Mouse (Mus musculus): ENCODE results near the gene Pex1. TPM values are rescaled to one million over a fixed set of nuclear protein-coding genes. Genes with fewer than 3 reads are reported as not detected.
"Not testable (repeated sequence)": the region's sequence is repeated elsewhere in the genome, so short reads cannot be mapped to it uniquely, and the experiment has no call there.

Gene Pex1
- total RNA-seq, 1 experiment from 2014 or later: 17.7 TPM

DNA sequence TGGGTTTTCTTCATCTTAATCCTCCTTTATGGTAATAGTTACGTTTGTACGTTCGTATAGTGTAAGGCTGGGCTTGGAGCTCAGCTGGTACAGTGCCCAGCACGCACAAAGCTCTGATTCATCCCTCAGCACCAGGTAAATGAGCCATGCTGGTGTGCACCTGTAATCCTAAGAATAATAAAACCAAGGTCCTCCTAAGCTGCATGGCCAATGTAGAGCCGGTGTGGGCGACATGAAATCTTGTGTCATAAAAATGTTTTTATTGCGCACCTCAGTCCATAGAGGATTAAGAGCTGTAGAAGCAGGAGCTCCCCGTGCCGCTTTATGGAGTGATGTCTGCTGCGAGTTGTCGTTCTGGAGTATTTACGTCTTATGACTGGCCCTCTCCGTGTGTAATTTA, 37.4 kb downstream of the Pex1 start:
- no peak for ATAC-seq (replicated peaks; ENCODE audit: insufficient number of reproducible peaks, low FRiP score, low TSS enrichment, poor library complexity, severe bottlenecking)

DNA sequence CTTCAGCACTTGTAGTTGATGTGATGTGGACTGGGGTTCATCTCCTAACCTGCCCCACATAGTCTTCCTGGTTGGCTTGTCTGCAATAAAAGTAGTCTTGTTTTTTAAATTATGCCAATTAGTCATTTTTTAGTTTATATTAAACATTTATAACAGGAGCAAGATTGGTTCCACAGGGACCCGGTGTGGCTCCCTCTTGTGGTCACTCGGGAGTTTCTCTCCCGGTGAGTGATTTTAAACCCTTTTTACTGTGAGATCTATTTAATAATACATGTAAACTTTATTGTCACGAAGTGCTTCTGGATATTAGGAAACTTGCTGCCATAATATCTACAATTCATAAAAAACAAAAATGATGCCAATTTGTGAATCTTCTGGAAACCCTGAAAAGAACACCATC, 38.1 kb downstream of the Pex1 start:
- ATAC-seq (replicated peaks; ENCODE audit: insufficient number of reproducible peaks, low FRiP score, low TSS enrichment, poor library complexity, severe bottlenecking): no peak

DNA sequence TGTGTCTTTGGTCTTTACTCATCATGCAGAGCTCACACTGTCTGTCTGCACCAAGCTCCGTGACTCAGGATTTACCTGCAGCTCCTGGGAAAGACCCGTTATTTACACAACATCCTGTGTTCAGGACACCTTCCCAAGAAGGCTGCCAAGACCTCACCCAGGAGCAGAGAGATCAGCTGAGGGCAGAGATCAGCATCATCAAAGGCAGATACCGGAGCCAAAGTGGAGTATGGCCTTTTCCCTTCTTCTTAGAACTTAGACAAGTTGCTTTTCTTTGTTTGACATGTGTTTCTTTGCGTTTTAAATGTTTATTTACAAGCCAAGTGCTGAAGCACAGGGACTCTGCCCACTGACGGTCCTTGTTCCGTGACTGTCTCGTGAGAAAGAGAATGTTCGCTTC, 39.4 kb downstream of the Pex1 start:
- no peak for ATAC-seq (replicated peaks; ENCODE audit: insufficient number of reproducible peaks, low FRiP score, low TSS enrichment, poor library complexity, severe bottlenecking)

DNA sequence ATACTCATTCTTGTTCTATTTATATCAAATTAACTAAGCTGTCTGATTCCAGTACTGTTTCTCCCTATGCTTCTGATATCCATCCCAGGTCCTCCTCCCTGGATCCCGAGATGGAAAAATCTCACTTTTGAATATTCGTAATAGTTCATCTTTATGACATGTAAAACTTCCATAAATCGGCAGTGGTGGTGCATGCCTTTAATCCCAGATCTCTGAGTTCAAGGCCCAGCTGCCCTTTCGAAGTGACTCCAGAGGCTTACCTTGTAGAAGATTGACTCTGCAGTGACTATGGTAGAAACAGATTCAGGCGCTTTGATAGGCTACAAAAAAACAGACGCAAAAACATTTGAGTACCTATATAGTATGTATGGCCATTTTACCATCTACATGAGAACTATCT, 48.8 kb downstream of the Pex1 start:
- ATAC-seq (replicated peaks; ENCODE audit: insufficient number of reproducible peaks, low FRiP score, low TSS enrichment, poor library complexity, severe bottlenecking): no peak

DNA sequence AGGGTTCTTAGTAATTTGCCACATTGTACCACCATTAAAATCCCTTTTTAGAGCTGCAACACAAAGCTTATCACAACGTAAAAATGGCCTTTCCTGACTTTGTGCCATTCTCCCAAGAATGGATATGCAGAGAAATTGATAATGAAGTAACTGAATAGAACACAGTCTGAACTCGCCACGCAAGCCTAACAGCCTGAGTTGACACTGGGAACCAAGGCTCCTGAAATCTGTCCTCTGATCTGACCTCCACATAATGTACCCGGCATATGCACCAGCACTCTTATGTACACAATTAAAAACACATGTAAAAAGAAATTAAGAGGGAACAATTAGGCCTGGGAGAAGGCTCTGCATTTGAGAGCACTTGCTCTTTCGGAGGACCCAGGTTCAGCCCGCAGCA, 49.5 kb downstream of the Pex1 start:
- no peak for ATAC-seq (replicated peaks; ENCODE audit: insufficient number of reproducible peaks, low FRiP score, low TSS enrichment, poor library complexity, severe bottlenecking)

DNA sequence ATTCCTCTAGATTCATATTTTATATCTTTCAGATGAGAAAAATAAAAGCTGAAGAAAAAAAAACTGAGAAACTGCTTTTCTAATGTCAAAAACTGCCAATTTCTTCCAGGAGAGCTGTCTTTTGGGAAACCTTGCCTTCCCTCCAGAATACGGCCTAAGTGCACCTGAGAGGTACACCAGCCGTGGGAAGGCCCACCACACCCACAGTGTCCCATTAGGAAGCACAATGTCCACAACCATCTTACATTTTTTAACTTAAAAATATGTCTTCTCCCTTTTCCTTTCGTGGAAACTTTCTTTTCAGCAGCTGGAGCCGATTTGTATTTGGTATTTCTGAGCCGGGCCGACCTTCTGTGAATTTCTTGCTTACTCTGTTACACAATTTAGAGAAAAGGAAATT, 50.7 kb downstream of the Pex1 start:
- no peak for ATAC-seq (replicated peaks; ENCODE audit: insufficient number of reproducible peaks, low FRiP score, low TSS enrichment, poor library complexity, severe bottlenecking)

DNA sequence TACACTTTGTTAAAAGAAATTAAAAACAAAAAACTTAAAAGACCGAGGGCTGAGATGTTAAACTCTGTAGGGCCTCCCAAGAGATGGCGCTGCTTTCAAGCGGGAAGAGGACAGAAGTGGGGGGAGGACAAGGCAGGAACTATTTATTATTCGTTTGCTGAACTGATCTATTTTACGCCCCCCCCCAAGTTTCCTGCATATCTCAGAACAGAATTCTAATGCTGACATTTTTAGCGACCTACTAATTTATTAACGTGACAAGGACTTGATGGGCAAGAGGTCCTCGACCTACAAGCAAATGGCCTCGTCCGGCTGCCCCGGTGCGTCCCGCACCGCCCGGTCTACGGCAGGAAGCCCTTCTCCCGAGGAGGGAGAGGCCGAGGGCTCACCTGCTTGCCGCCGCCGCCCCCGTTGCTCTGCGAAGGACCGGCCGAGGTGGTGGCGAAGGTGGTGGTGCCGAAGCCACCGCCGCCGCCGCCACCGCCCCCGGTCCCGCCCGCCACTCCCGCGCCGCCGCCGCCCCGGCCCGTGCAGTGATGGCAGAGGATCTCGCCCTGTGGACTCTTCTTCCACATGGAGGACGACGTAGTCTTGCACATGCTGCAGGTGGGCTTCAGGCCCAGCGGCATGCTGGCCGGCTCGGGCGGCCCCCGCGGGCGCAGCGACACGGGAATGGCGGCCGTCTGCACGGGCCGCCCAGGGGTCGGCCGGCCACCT, 51.3 kb downstream of the Pex1 start:
- 0 out of 2 replicates have a peak, but pooled peaks have one; percentile 37 for ATAC-seq (replicated peaks; ENCODE audit: insufficient number of reproducible peaks, low FRiP score, low TSS enrichment, poor library complexity, severe bottlenecking)

DNA sequence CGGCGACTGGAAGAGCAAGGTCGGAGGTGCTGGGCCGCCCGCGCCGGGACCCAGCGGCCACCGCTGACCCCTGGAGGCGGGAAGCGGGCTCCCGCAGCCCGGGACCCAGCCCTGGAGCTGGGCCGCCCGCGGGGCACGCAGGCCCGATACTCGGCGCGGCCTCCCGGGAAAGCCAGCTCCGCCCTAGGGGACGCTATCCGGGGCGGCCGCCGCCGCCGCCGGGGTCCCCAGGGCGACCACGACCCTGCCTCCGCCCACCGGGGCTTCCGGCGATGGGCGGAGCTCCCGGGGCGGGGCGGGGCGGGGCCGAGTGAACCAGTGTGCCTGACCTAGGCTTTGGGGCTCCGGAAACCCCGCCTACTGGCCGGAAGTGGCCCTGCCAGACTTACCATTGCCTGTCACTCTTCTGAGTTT, 51.8 kb downstream of the Pex1 start:
- peak; percentile 94 for ATAC-seq (replicated peaks; ENCODE audit: insufficient number of reproducible peaks, low FRiP score, low TSS enrichment, poor library complexity, severe bottlenecking)

DNA sequence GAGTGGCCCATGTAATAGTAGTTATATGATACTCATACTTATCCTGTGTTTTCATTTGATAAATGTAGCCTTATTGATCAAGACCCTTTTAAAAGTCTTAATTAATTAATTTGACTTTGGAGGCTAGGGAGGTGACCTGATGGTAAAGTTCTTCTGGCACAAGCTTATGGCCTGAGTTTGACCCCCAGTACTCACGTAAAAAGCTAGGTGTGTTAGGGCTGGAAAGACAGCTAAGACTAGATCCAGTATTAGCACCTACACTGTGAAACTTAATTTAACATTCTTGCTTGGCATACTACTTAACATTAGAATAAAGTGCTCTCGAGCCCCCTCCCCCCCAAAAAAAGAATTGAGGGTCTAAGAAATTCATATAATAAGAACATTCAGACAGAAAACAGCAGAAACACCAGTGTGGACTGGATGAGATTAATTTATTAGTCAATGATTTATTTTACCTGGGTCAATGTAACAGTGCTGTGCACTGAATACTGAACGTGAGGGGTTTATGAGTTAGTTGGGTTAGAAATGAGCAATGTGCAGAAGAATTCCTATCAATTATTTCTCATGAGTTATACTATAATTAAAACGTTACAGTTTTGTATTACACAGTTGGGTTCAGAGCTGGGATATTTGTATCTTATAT, 52.5 kb downstream of the Pex1 start:
- ATAC-seq (replicated peaks; ENCODE audit: insufficient number of reproducible peaks, low FRiP score, low TSS enrichment, poor library complexity, severe bottlenecking): no peak

DNA sequence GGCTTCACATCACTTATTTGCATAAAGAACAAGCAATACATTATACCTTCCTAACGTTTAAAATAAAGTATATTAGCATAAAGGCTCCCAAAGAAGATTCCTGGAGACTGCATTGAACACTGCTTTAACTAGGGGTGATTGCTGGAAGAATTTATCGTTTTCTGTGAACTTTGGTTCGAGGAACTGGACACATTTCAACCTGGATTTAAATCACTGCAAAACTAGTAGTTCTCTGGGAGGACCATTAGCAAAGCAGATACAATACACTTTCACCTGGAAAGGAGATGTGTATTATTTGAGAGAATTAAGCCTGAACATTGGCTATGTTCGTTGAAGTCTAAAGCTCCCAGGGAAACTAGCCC, 53.0 kb downstream of the Pex1 start:
- no peak for ATAC-seq (replicated peaks; ENCODE audit: insufficient number of reproducible peaks, low FRiP score, low TSS enrichment, poor library complexity, severe bottlenecking)

DNA sequence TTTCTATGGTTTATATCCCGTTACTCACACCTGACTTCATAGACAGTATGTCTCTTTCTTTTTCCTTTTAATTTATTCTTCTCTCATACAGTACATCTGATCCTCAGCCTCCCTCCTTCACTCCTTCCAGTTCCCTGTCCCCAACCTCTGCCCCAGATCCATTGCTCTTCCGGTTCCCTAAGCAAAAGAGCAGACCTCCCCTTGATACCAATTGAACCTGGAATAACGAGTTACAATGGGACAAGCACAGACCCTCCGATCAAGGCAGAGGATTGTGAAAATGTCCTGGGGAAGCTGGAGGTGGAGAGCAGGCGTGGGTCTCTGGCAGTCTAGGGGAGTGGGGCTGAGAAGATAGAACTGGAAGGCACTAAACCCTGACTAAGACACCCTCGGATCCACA, 55.0 kb downstream of the Pex1 start, which contains the start of gene Tmbim7:
TSS of gene Tmbim7 (plus strand) at position 301 of the 400 bp plus-strand sequence.
- ATAC-seq (replicated peaks; ENCODE audit: insufficient number of reproducible peaks, low FRiP score, low TSS enrichment, poor library complexity, severe bottlenecking): no peak

DNA sequence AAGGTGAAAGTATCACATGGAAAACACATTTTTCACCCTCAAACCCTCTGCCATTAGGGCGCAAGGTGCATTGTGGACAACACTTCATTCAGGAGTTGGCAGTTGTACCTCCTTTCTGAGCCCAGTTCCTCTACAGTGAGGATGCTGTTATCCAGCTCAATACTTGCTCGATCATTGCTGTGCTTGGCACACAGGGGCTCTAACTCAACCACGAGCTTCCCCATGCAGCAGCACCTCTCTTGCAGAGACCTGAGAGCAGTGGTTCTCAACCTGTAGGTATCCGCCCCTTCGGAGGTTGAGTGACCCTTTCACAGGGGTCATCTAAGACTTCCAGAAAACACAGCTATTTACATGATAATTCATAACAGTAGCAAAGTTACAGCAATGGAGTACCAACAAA, 55.8 kb downstream of the Pex1 start:
- ATAC-seq (replicated peaks; ENCODE audit: insufficient number of reproducible peaks, low FRiP score, low TSS enrichment, poor library complexity, severe bottlenecking): no peak

DNA sequence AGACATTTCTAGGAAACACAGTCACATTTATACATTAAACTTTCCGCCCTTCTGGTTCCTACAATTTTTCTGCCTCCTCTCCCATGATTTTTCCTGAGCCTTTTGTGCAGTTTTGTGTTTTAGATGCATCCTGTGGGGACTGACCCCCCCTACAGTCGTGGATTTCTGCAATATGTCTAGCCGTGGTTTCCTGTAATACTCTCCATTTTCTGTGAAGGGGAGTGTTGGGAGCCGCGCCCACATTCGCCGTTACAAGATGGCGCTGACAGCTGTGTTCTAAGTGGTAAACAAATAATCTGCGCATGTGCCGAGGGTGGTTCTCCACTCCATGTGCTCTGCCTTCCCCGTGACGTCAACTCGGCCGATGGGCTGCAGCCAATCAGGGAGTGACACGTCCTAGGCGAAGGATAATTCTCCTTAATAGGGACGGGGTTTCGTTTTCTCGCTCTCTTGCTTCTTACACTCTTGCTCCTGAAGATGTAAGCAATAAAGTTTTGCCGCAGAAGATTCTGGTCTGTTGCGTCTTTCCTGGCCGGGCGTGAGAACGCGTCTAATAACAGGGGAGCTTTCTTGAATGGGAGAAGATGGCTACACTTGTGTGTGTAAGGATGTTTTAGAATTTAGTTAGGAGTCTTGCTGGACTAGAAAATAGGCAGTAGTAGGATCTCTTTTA, 57.2 kb downstream of the Pex1 start:
- not testable (repeated sequence) for ATAC-seq (replicated peaks; ENCODE audit: insufficient number of reproducible peaks, low FRiP score, low TSS enrichment, poor library complexity, severe bottlenecking)

DNA sequence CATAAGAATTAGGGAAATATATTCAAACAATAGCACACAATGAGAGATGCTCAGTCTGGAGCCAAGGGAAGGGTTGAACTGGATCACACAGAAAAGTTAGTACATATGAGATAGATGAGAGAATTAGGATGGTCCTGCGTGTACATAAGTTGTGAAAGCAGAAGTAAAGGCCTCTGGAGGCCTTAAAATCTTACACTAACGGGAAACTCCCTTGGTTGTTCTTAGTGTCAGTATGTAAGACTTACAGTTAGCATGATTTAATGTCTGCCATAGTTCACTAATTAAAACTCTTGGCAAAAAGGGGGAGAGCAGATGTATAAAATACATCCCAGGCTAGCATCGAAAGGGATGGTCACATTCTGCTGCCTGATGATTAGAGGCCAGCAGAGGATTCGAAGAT, 57.9 kb downstream of the Pex1 start:
- no peak for ATAC-seq (replicated peaks; ENCODE audit: insufficient number of reproducible peaks, low FRiP score, low TSS enrichment, poor library complexity, severe bottlenecking)

DNA sequence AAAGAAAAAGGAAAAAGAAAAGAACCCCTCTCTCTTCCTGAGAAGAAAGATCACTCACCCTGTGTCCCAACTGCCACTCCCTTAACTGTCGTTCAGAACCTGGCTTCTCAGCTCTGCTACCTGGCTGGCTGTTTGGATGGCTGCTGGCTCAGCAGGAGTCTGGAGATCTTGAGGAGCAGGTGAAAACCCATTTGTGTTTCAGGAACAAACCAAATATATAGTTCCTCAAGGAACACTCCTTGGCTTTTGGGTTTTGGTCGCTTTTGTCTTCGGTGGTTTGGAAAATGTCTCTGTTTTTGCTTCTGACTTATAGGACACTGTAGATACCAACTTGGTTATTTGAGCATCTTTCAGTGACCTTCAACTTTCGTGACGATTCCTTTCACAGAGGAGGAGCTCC, 61.2 kb downstream of the Pex1 start, which contains the start of gene Gatad1:
TSS of gene Gatad1 (minus strand) at position 101 of the 400 bp plus-strand sequence.
- ATAC-seq (replicated peaks; ENCODE audit: insufficient number of reproducible peaks, low FRiP score, low TSS enrichment, poor library complexity, severe bottlenecking): no peak

DNA sequence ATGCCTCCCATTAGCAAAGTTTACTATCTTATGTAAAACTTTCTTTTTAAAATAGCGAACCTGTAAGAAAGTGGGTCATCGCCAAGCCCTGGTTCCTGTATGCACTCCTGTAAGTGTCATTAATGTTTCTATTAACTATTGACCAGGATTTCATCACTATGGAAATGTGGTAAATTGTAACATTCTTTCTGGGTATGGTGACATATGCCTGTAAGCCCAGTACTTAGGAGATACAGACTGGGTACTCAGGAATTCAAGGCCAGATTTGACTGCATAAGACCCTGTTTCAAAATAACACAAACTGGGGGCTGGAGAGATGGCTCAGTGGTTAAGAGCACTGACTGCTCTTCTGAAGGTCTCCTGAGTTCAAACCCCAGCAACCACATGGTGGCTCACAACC, 69.4 kb downstream of the Pex1 start:
- ATAC-seq (replicated peaks; ENCODE audit: insufficient number of reproducible peaks, low FRiP score, low TSS enrichment, poor library complexity, severe bottlenecking): no peak

DNA sequence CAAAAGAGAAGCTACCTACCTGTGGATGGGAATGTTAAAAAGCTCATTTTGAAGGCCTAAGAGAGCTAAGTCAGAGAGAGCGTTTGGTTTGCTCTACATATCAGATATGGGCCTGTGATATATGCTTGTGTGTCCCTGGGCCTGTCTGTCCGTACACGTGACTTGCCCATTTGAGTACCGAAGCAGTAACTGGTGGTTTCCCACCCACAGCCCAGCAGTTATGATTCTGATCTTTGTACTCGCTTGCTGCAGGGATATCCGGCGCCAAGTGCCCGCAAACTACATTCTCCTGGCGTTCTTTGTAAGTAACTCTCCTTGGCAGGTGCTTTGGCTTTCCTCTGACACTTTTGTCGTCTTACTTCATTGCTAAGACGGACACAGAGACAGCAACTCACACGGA, 70.7 kb downstream of the Pex1 start:
- ATAC-seq (replicated peaks; ENCODE audit: insufficient number of reproducible peaks, low FRiP score, low TSS enrichment, poor library complexity, severe bottlenecking): no peak

DNA sequence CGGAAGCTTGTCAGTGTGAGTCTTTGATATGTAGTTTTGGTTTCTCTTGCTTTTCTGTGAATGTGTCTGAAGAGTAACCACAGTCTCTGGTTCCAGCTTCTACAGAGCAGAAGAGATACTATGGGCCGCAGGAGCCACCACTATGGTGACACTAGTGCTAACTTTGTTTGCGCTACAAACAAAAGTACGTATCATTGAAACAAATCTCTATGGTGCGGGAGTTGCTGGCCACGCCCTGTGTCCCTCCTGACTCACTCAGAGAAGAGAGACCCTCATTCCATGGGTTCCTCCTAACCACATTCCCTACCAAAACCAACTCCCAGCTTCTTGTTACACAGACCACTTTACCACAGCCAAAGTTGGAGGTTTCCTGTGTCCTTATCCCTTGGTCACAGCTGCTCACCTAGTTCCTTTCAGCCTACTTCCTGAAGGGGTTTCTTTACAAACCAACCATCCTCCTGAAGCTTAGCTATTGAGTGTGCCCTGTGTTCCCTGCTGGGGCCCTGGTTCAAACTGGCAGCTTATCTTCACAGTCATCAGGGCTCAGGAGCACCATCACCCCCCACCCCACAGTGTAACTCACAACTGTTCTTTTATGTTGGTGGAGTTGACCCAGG, 74.2 kb downstream of the Pex1 start:
- ATAC-seq (replicated peaks; ENCODE audit: insufficient number of reproducible peaks, low FRiP score, low TSS enrichment, poor library complexity, severe bottlenecking): no peak
